Mouse (Mus musculus): ENCODE results near the gene Frmd4b. TPM values are rescaled to one million over a fixed set of nuclear protein-coding genes. Genes with fewer than 3 reads are reported as not detected.
A peak's percentile ranks its signal among the peaks of the same experiment; 100 is the strongest.

The Frmd4b gene
- polyA plus RNA-seq, 1 experiment from 2014 or later = 38.2 TPM

- H3K4me1 ChIP-seq (ENCODE audit: control insufficient read depth, insufficient read depth, low read length) = 0 out of 2 replicates have a peak, but pooled peaks cover 5% of the 10 kb centered on the region
- no peak overlapping the region for H3K4me2 ChIP-seq (ENCODE audit: low read length)
- H3K9me3 ChIP-seq (replicated peaks; ENCODE audit: control insufficient read depth, low read length) = no peaks in the 10 kb centered on the region
- no peak overlapping the region for H3K27ac ChIP-seq (ENCODE audit: low read depth, low read length)
- no peaks in the 10 kb centered on the region for H3K36me3 ChIP-seq (ENCODE audit: control insufficient read depth, insufficient read depth, low read length)
- 94% methylated on average over 2 of the region's 2 CpGs for WGBS
- no peaks in the 10 kb centered on the region for H3K27me3 ChIP-seq (replicated peaks; ENCODE audit: control insufficient read depth, insufficient read depth, low read length)
- no peak overlapping the region for H3K4me3 ChIP-seq (ENCODE audit: low read depth, low read length)
- ATAC-seq (no peak), DNase-seq (ENCODE audit: low spot score) (no peak)
- H3K9ac ChIP-seq (ENCODE audit: low read length) = no peak overlapping the region
These were observed 271.4 kb downstream of the Frmd4b start for GRCm38 (mm10) chr6:97345921-97346320.

- no peaks in the 10 kb centered on the region for H3K9me3 ChIP-seq (replicated peaks; ENCODE audit: control insufficient read depth, low read length)
- ATAC-seq (no peak), DNase-seq (ENCODE audit: low spot score) (no peak)
- no peak overlapping the region for H3K4me2 ChIP-seq (ENCODE audit: low read length)
- H3K4me1 ChIP-seq (ENCODE audit: control insufficient read depth, insufficient read depth, low read length) = peaks cover 21% of the 10 kb centered on the region
- 93% methylated on average over 5 of the region's 5 CpGs for WGBS
- H3K27ac ChIP-seq (ENCODE audit: low read depth, low read length) = no peak overlapping the region
- H3K4me3 ChIP-seq (ENCODE audit: low read depth, low read length) = no peak overlapping the region
- H3K9ac ChIP-seq (ENCODE audit: low read length) = no peak overlapping the region
- no peaks in the 10 kb centered on the region for H3K27me3 ChIP-seq (replicated peaks; ENCODE audit: control insufficient read depth, insufficient read depth, low read length)
- H3K36me3 ChIP-seq (ENCODE audit: control insufficient read depth, insufficient read depth, low read length) = no peaks in the 10 kb centered on the region
These were observed 275.2 kb downstream of the Frmd4b start for GRCm38 (mm10) chr6:97342185-97342584.

- H3K4me3 ChIP-seq (ENCODE audit: low read depth, low read length) = no peak overlapping the region
- H3K9ac ChIP-seq (ENCODE audit: low read length) = no peak overlapping the region
- peaks cover 21% of the 10 kb centered on the region for H3K4me1 ChIP-seq (ENCODE audit: control insufficient read depth, insufficient read depth, low read length)
- 95% methylated on average over 1 of the region's 1 CpGs for WGBS
- no peaks in the 10 kb centered on the region for H3K27me3 ChIP-seq (replicated peaks; ENCODE audit: control insufficient read depth, insufficient read depth, low read length)
- no peak overlapping the region for H3K4me2 ChIP-seq (ENCODE audit: low read length)
- H3K27ac ChIP-seq (ENCODE audit: low read depth, low read length) = no peak overlapping the region
- no peaks in the 10 kb centered on the region for H3K9me3 ChIP-seq (replicated peaks; ENCODE audit: control insufficient read depth, low read length)
- H3K36me3 ChIP-seq (ENCODE audit: control insufficient read depth, insufficient read depth, low read length) = no peaks in the 10 kb centered on the region
- ATAC-seq (no peak), DNase-seq (ENCODE audit: low spot score) (no peak)
These were observed 275.7 kb downstream of the Frmd4b start for GRCm38 (mm10) chr6:97341628-97342027.

GRCm38 (mm10) chr6:97341148-97341547 lies 276.2 kb downstream of the Frmd4b start:
- Histone ChIP-seq H3K4me2 (ENCODE audit: low read length) (no peak overlapping the region), H3K9me3 (replicated peaks; ENCODE audit: control insufficient read depth, low read length) (no peaks in the 10 kb centered on the region), H3K36me3 (ENCODE audit: control insufficient read depth, insufficient read depth, low read length) (no peaks in the 10 kb centered on the region), H3K9ac (ENCODE audit: low read length) (no peak overlapping the region), H3K4me1 (ENCODE audit: control insufficient read depth, insufficient read depth, low read length) (peaks cover 21% of the 10 kb centered on the region), H3K27me3 (replicated peaks; ENCODE audit: control insufficient read depth, insufficient read depth, low read length) (no peaks in the 10 kb centered on the region), H3K27ac (ENCODE audit: low read depth, low read length) (no peak overlapping the region), H3K4me3 (ENCODE audit: low read depth, low read length) (no peak overlapping the region)
- ATAC-seq (no peak), DNase-seq (ENCODE audit: low spot score) (no peak)
- 83% methylated on average over 3 of the region's 3 CpGs for WGBS

- H3K9ac ChIP-seq (ENCODE audit: low read length) = no peak overlapping the region
- peaks cover 21% of the 10 kb centered on the region for H3K4me1 ChIP-seq (ENCODE audit: control insufficient read depth, insufficient read depth, low read length)
- ATAC-seq (peak; percentile 80), DNase-seq (ENCODE audit: low spot score) (peak; percentile 78)
- H3K27ac ChIP-seq (ENCODE audit: low read depth, low read length) = peak overlapping the region; percentile 9; the same call in 1 of the 2 replicates
- no peak overlapping the region for H3K4me3 ChIP-seq (ENCODE audit: low read depth, low read length)
- no peaks in the 10 kb centered on the region for H3K27me3 ChIP-seq (replicated peaks; ENCODE audit: control insufficient read depth, insufficient read depth, low read length)
- 29% methylated on average over 17 of the region's 17 CpGs for WGBS
- H3K9me3 ChIP-seq (replicated peaks; ENCODE audit: control insufficient read depth, low read length) = no peaks in the 10 kb centered on the region
- H3K4me2 ChIP-seq (ENCODE audit: low read length) = no peak overlapping the region
- H3K36me3 ChIP-seq (ENCODE audit: control insufficient read depth, insufficient read depth, low read length) = no peaks in the 10 kb centered on the region
These were observed 277.0 kb downstream of the Frmd4b start for GRCm38 (mm10) chr6:97340211-97340791.

GRCm38 (mm10) chr6:97339271-97339681 lies 278.1 kb downstream of the Frmd4b start:
- H3K9ac ChIP-seq (ENCODE audit: low read length) = no peak overlapping the region
- H3K27me3 ChIP-seq (replicated peaks; ENCODE audit: control insufficient read depth, insufficient read depth, low read length) = no peaks in the 10 kb centered on the region
- peak; percentile 61 for DNase-seq (ENCODE audit: low spot score)
- H3K4me2 ChIP-seq (ENCODE audit: low read length) = no peak overlapping the region
- H3K27ac ChIP-seq (ENCODE audit: low read depth, low read length) = peak overlapping the region; percentile 60
- peaks cover 21% of the 10 kb centered on the region for H3K4me1 ChIP-seq (ENCODE audit: control insufficient read depth, insufficient read depth, low read length)
- 10% methylated on average over 5 of the region's 5 CpGs for WGBS
- peak; percentile 67 for ATAC-seq
- no peaks in the 10 kb centered on the region for H3K9me3 ChIP-seq (replicated peaks; ENCODE audit: control insufficient read depth, low read length)
- no peaks in the 10 kb centered on the region for H3K36me3 ChIP-seq (ENCODE audit: control insufficient read depth, insufficient read depth, low read length)
- H3K4me3 ChIP-seq (ENCODE audit: low read depth, low read length) = no peak overlapping the region

- H3K4me2 ChIP-seq (ENCODE audit: low read length) = no peak overlapping the region
- no peaks in the 10 kb centered on the region for H3K36me3 ChIP-seq (ENCODE audit: control insufficient read depth, insufficient read depth, low read length)
These were observed 278.5 kb downstream of the Frmd4b start for GRCm38 (mm10) chr6:97338843-97339242.

GRCm38 (mm10) chr6:97333323-97333722 lies 284.0 kb downstream of the Frmd4b start:
- Histone ChIP-seq H3K4me1 (ENCODE audit: control insufficient read depth, insufficient read depth, low read length) (no peaks in the 10 kb centered on the region), H3K27me3 (replicated peaks; ENCODE audit: control insufficient read depth, insufficient read depth, low read length) (no peaks in the 10 kb centered on the region), H3K9ac (ENCODE audit: low read length) (no peak overlapping the region), H3K4me3 (ENCODE audit: low read depth, low read length) (no peak overlapping the region), H3K9me3 (replicated peaks; ENCODE audit: control insufficient read depth, low read length) (no peaks in the 10 kb centered on the region), H3K36me3 (ENCODE audit: control insufficient read depth, insufficient read depth, low read length) (no peaks in the 10 kb centered on the region; the same call in 1 of the 2 replicates), H3K4me2 (ENCODE audit: low read length) (no peak overlapping the region), H3K27ac (ENCODE audit: low read depth, low read length) (no peak overlapping the region)
- ATAC-seq (peak; percentile 46; the same call in 1 of the 2 replicates), DNase-seq (ENCODE audit: low spot score) (peak; percentile 58)
- 66% methylated on average over 3 of the region's 3 CpGs for WGBS

More at GRCm38 (mm10) chr6:97338843-97339242, 278.5 kb downstream of the Frmd4b start:
- Histone ChIP-seq H3K4me3 (ENCODE audit: low read depth, low read length) (no peak overlapping the region), H3K27me3 (replicated peaks; ENCODE audit: control insufficient read depth, insufficient read depth, low read length) (no peaks in the 10 kb centered on the region), H3K4me1 (ENCODE audit: control insufficient read depth, insufficient read depth, low read length) (peaks cover 21% of the 10 kb centered on the region), H3K9me3 (replicated peaks; ENCODE audit: control insufficient read depth, low read length) (no peaks in the 10 kb centered on the region), H3K9ac (ENCODE audit: low read length) (no peak overlapping the region), H3K27ac (ENCODE audit: low read depth, low read length) (peak overlapping the region; percentile 60; the same call in 1 of the 2 replicates)
- WGBS = 24% methylated on average over 4 of the region's 4 CpGs
- DNase-seq (ENCODE audit: low spot score) (no peak), ATAC-seq (peak; percentile 16; the same call in 1 of the 2 replicates)

GRCm38 (mm10) chr6:97323951-97324350 lies 293.4 kb downstream of the Frmd4b start:
- ATAC-seq = no peak
- H3K36me3 ChIP-seq (ENCODE audit: control insufficient read depth, insufficient read depth, low read length) = peaks cover 24% of the 10 kb centered on the region; the same call in 1 of the 2 replicates
- no peak overlapping the region for H3K9ac ChIP-seq (ENCODE audit: low read length)
- H3K4me3 ChIP-seq (ENCODE audit: low read depth, low read length) = no peak overlapping the region
- H3K27ac ChIP-seq (ENCODE audit: low read depth, low read length) = no peak overlapping the region
- WGBS = 49% methylated on average over 4 of the region's 4 CpGs
- H3K9me3 ChIP-seq (replicated peaks; ENCODE audit: control insufficient read depth, low read length) = no peaks in the 10 kb centered on the region
- H3K27me3 ChIP-seq (replicated peaks; ENCODE audit: control insufficient read depth, insufficient read depth, low read length) = no peaks in the 10 kb centered on the region
- H3K4me2 ChIP-seq (ENCODE audit: low read length) = no peak overlapping the region
- no peaks in the 10 kb centered on the region for H3K4me1 ChIP-seq (ENCODE audit: control insufficient read depth, insufficient read depth, low read length)
- no peak for DNase-seq (ENCODE audit: low spot score)
